Mouse (Mus musculus): ENCODE results near the gene Ttc9. TPM values are rescaled to one million over a fixed set of nuclear protein-coding genes. Genes with fewer than 3 reads are reported as not detected.

Gene Ttc9
- polyA plus RNA-seq (2017; shearing (Covaris generic)), result 0.23 TPM

DNA sequence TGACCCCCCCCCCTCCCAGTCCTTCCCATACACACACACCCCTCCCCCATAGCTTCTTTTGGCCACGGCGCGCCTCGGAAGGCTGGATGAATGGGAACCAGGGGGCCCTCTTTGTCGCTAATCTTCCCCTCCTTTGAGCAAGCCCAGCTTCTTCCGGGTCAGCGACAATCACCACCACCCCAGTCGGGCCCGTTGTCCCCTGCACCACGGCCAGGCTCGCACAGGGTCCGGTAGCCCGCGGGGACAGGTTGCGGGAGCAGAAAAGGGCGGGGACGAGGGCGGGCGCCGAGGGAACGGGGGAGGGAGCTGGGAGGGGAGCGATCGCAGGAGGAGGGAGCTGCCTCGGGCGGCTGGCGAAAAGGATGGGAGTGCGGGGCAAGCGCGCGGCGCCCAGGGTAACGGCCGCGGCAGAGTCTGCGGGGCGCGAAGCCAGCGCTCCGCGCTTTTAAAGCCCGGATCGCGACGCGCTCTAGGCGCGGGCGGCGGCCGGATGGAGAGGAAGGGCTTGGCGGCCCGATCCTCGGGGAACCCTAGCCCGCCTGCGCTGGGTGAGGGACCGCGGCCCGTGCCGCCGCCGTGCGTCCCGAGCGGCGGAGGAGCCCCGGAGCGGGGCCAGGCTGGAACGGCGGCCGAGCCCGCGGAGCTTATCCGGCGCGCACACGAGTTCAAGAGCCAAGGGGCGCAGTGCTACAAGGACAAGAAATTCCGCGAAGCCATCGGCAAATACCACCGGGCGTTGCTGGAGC is at the start of gene Ttc9:
Gene Ttc9 (plus strand): TSS at position 335 of the 746 bp plus-strand sequence.

DNA sequence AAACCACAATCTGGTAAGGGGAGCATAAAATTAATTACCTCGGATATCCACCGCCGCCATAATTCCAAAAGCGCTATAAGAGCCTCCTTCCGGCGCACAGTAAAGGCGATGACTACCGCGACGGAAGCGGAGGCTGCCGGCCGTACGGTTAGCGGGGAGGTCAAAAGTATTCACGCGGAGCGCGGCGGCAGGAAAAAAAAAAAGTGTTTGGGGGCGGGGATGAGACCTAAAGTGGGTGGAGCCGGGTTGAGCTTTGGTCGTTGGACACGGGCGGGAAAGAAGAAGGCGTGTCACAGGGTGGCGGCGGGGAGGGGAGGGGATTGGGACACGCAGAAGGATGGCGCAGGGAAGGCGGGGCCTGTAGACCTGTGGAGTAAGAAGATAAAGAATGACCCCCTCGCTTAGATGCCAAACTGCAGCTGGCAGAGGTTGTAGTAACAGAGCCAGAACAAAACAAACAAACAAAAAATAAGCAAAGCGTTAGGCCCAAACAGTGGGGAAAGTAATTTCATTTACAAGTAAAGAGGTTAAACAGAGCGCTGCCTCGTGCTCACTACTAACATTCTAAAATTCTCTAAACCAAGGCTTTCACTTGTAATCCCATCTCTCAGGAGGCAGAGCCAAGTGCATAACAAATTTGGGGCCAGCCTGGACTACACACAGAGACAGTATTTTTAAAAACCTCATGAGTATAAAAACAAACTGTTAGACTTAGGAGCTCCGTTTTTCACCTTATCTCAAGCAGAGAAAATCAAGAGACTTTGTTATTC is 36.0 kb upstream of the Ttc9 start, which contains the start of gene Med6:
Gene Med6 (minus strand): TSS at position 107 of the 770 bp plus-strand sequence.

Other genes with a start within 250 kb of the Ttc9 start
- gene Adam4, start 209.3 kb upstream of the Ttc9 start, polyA plus RNA-seq (2017; shearing (Covaris generic)), result 0.30 TPM
- gene Cox16, start 146.1 kb upstream of the Ttc9 start, polyA plus RNA-seq (2017; shearing (Covaris generic)), result 184 TPM
- gene Gm20498, start 98.3 kb upstream of the Ttc9 start, polyA plus RNA-seq (2017; shearing (Covaris generic)), result 6.5 TPM
- 39.1 TPM for gene Synj2bp, start 98.3 kb upstream of the Ttc9 start, polyA plus RNA-seq (2017; shearing (Covaris generic))
- 0.82 TPM for gene Adam21, start 62.8 kb upstream of the Ttc9 start, polyA plus RNA-seq (2017; shearing (Covaris generic))
- gene Med6, start 36.2 kb upstream of the Ttc9 start, polyA plus RNA-seq (2017; shearing (Covaris generic)), result 27.7 TPM
- 4.6 TPM for gene Map3k9, start 149.9 kb downstream of the Ttc9 start, polyA plus RNA-seq (2017; shearing (Covaris generic))
- 6.2 TPM for gene Pcnx, start 228.8 kb downstream of the Ttc9 start, polyA plus RNA-seq (2017; shearing (Covaris generic))

Measured in effector memory CD4-positive, alpha-beta T cell, adult 7 months (primary cell).